Comparison of ENCODE assay signal across 20 mouse cellular contexts in the genomic region with DNA sequence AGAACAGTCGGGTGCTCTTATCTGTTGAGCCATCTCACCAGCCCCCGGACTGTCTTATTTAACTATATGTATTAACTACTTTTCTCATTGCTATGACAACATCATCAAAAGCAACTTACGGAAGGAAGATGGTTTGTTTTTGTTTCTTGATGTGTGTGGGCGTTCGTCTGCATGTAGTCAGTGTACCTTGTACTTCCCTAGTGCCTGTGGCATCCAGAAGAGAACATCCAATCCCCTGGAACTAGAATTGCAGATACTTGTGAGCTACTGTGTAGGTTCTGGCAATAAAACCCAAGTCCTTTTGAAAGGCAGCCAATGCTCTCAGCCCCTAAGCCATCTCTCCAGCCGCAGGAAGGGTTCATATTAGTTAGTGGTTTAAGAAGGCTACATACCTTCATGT.
A peak's percentile ranks its signal among the peaks of the same experiment; 100 is the strongest.
DNase-seq lines count a peak whose midpoint lies in the region; ATAC-seq lines count a peak whose summit lies in the region.
"Had no signal": no experiment of that assay in that cellular context is flagged by ENCODE, and none has a peak within 500 bp of the region (broad histone marks: within the 10 kb centered on the region; RNA-seq: fewer than 3 reads in every experiment).

No protein-coding gene starts in this region.

- peak; percentile 36 for DNase-seq in CD4-positive helper T cell, adult 2 months (ENCODE audit: low read depth, low spot score)
- DNase-seq in fat pad, adult 2 months (ENCODE audit: extremely low read depth, low read depth, low spot score) = peak; percentile 87
- peak; percentile 16 for DNase-seq in induced T-regulatory cell, adult 2 months (ENCODE audit: low read depth)
- DNase-seq in lung, postnatal 36 days = no peak
- DNase-seq in layer of hippocampus, adult 9-11 months = no peak
- no peak for DNase-seq in yolk sac, embryonic 10.5 days (ENCODE audit: low spot score)
- no peak for DNase-seq in spleen, adult 18-20 months
- DNase-seq: adrenal gland, adult 2 months; adrenal gland, postnatal 10 days; adrenal gland, postnatal 25 days; B cell, adult 2 months; cerebellum, adult 11 months; cerebellum, adult 18-20 months; cerebellum, adult 8-10 months; cerebellum, postnatal 10 days; cerebellum, postnatal 25 days; forebrain, postnatal 0 days had no signal

- ATAC-seq in CD4-positive, CD25-positive, alpha-beta regulatory T cell, adult 4 months = peak; percentile 49
- ATAC-seq: forebrain, embryonic 13.5 days; forebrain, embryonic 15.5 days; forebrain, postnatal 0 days had no signal

Comparison
In these comparisons a context has a peak if more than half of its experiments do, and no peak if none do; other contexts are left out.
1. DNase-seq: peak in CD4-positive helper T cell, adult 2 months (single experiment), fat pad, adult 2 months (single experiment) and induced T-regulatory cell, adult 2 months (single experiment); none in lung, postnatal 36 days (single experiment), layer of hippocampus, adult 9-11 months (single experiment), yolk sac, embryonic 10.5 days (single experiment) and spleen, adult 18-20 months (0 of 2).